Mouse (Mus musculus): Measurements from ENCODE around the gene Nup214. TPM values are rescaled to one million over a fixed set of nuclear protein-coding genes. Genes with fewer than 3 reads are reported as not detected.

Nup214 gene
- polyA plus RNA-seq (2012; rRNA removed; ENCODE audit: low replicate concordance) = 17.2 and 18.9 TPM in 2 replicates

DNA sequence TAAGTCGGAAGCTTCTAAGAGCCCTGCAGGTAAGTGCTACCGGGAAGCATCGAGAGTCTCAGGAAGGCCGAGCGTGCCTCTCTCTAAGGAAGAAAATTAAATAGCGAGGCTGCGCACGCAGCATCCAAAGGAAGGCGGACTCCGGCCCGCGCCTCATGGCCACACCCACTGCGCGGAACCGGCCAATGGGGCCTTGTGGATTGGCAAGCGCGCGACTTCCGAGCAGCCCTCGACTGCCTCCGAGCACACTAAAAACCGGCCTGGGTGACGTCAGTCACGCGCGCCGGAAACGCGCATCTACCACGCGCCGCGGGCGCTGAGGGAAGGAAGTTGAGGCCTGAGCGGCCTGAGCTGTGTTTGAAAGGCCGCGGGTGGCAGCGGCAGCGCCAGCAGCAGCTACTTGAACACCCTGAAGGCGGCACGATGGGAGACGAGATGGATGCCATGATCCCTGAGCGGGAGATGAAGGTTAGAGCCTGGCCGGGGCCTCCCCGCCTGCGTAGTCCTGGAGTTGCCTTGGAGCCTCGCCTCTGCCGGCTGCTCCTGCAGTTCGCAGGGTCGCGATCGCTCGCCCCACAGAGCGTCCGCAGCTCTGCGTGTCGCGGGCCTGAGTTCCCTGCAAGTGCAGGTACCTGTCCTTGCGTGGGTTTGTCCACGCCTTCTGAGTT is at the start of gene Nup214:
Gene Nup214 (plus strand): TSS at position 296 of the 668 bp plus-strand sequence.

DNA sequence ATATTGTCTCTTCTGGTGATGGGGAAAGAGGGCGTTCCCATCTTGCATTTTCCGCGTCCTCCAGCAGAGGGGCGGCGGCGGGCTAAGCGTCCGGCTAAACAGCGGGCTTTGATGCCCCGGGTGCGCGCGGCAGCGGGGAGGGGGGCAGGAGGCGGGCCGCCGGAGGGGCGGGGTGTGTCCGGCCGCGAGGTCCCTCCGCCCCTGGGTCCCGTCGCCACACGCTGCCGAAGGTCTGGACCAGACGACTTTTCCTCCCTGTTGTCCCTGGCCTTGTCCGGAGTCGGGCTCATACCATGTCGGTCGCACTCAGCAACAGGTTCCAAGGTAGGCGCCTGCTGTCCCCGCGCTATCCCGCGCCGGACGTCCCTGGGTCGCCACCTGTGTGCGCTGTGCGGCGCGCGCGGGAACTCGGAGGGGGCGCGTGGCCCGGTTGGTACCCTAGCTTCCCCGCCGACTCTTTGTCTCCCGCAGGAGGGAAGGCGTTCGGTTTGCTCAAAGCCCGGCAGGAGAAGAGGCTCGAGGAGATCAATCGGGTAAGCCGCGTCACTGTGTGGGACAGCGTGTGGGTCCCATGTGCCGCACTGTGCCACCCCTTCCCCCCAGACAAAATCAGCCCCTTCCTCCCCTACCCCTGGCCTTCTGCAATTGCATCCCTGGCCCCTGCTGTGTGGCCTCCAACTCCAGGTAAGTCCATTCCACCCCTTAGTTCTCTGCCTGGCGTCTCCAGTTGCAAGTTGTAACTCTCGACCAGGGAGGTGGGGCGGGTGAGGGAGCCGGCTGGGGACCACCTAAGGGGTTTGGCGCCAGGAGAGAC is 24.0 kb upstream of the Nup214 start, which contains the start of gene Aif1l:
Gene Aif1l (plus strand): TSS at position 82 of the 814 bp plus-strand sequence.

DNA sequence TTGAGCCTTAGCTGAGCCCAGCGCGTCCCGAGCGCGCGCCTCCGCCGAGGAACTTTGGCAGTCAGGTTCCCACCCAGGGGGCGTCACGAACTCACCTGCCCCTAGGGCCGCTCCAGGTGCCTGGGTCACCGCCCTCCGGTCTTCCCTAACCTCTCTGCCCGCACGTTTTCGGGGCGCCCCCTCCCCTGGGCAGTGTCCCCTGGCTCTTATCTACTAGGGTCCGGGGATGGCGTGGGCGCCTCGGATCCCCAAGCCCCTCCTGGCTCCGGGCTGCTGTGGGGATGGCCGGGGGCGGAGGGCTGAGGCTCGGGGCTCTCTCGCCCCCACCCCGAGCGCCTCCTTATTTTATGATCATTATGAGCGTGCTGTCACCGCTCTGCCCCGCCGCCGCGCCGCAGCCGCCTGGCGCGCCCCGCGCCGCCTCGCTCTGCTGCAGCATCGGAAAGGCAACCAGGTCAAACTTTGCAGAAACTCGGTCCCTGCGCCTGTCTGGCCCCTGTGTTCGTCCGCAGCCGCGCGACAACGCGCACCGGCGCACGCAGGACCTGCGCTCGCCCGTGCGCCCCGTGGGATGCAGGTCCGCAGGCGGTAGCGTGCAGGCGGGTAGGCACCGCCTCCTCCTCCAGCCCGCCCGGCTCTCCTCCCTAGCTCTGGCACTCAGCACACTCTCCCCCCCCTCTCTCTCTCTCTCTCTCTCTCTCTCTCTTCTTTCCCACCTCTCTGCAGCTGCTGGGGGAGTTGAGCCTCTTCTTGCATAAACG is 110.1 kb downstream of the Nup214 start, which contains the start of gene Fam78a:
Gene Fam78a (minus strand): TSS at position 747 of the 761 bp plus-strand sequence.

DNA sequence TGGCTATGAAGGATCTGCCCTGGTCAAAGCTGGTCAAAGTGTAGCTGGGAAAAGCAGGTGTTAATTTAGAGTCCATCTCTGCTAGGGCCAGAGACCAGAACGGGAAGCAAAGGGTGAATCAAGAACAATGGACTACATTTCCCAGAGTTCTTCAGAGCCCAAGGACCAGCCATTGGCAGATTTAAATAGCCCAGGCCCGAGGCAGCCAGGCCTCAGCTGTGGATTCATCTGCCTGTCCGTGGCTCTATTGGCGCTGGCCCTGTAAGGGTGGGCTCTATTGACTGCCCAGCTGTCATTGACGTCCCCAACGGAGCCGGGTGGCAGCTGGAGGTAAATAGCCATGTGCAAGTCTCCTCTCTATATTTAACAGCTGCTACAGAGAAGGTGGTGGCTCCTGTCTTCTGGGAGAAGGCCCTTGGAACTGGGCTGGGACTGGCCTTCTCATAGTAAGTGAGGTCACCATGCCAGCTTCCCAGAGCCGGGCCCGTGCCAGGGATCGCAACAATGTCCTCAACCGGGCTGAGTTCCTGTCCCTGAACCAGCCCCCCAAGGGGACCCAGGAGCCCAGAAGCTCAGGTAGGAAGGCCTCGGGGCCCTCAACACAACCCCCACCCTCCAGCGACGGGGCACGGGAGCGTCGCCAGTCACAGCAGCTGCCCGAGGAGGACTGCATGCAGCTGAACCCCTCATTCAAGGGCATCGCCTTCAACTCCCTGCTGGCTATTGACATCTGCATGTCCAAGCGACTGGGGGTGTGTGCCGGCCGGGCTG is 121.3 kb downstream of the Nup214 start, which contains the start of gene Plpp7:
Gene Plpp7 (plus strand): TSS at position 178 of the 771 bp plus-strand sequence.

Other genes starting within 250 kb of the Nup214 start
- 0.07 and 0.17 TPM in 2 replicates for gene Qrfp, start 163.9 kb upstream of the Nup214 start, polyA plus RNA-seq (2012; rRNA removed; ENCODE audit: low replicate concordance)
- 0.36 and 0.63 TPM in 2 replicates for gene Fibcd1, start 128.4 kb upstream of the Nup214 start, polyA plus RNA-seq (2012; rRNA removed; ENCODE audit: low replicate concordance)
- gene Lamc3, start 87.1 kb upstream of the Nup214 start, polyA plus RNA-seq (2012; rRNA removed; ENCODE audit: low replicate concordance) = 2.3 TPM in 2 replicates
- gene Aif1l, start 24.3 kb upstream of the Nup214 start, polyA plus RNA-seq (2012; rRNA removed; ENCODE audit: low replicate concordance) = 0.31 and 1.3 TPM in 2 replicates
- 11.9 and 14.6 TPM in 2 replicates for gene Fam78a, start 110.4 kb downstream of the Nup214 start, polyA plus RNA-seq (2012; rRNA removed; ENCODE audit: low replicate concordance)
- 4.6 and 5.2 TPM in 2 replicates for gene Plpp7, start 121.1 kb downstream of the Nup214 start, polyA plus RNA-seq (2012; rRNA removed; ENCODE audit: low replicate concordance)
- gene Prrc2b, start 176.6 kb downstream of the Nup214 start, polyA plus RNA-seq (2012; rRNA removed; ENCODE audit: low replicate concordance) = 11.5 and 21.9 TPM in 2 replicates